Mouse (Mus musculus) myocyte (in vitro differentiated cells): ENCODE results near the gene Ergic1.
A peak's percentile ranks its signal among the peaks of the same experiment; 100 is the strongest.

Experiments used
- E2F4 ChIP-seq: IDR thresholded peaks from one replicate; pipeline ENCODE4 v1.6.1; 2011; ENCODE audit warnings: mild to moderate bottlenecking, control low read depth, moderate library complexity; ENCODE audit not compliant: insufficient read depth
- MAX ChIP-seq: IDR thresholded peaks from one replicate; pipeline ENCODE4 v1.6.1; 2011; ENCODE audit warnings: low read depth, mild to moderate bottlenecking, control low read depth
- MYOG ChIP-seq, 3 experiments: IDR thresholded peaks; one replicate each; pipeline ENCODE4 v1.6.1; 2011; ENCODE audit warnings: control low read depth in 2 of 3, low read depth in 2 of 3, mild to moderate bottlenecking in 2 of 3; ENCODE audit not compliant: insufficient read length in 2 of 3, control insufficient read depth in 1 of 3, insufficient read depth in 1 of 3
- POLR2A ChIP-seq: IDR thresholded peaks from one replicate; pipeline ENCODE4 v1.6.1; 2011; ENCODE audit warnings: low read depth, mild to moderate bottlenecking, control low read depth, moderate library complexity; ENCODE audit not compliant: insufficient read length
- REST ChIP-seq: IDR thresholded peaks from one replicate; pipeline ENCODE4 v1.6.1; 2011; ENCODE audit warnings: mild to moderate bottlenecking, control low read depth, moderate library complexity; ENCODE audit not compliant: insufficient read depth, insufficient read length

- TF ChIP-seq REST, result no peak
- peak; percentile 32 for TF ChIP-seq POLR2A
- no peak for TF ChIP-seq E2F4
- no peak for TF ChIP-seq MYOG (IDR thresholded peaks at IDR 0.05; ENCODE audit: control insufficient read depth in 1 of 3, insufficient read depth in 1 of 3, insufficient read length in 2 of 3, low read depth in 2 of 3)
- TF ChIP-seq MAX, result no peak
These were observed 40.6 kb downstream of the Ergic1 start for GRCm38 (mm10) chr17:26601926-26602325.
